Mouse (Mus musculus): ENCODE data around the gene Gm10198.

Gene Gm10198

GRCm38 (mm10) chr13:111592485-111592884 is at the start of gene Gm10198:
Gm10198 (plus strand) TSS chr13:111592785.
- no peak for DNase-seq (ENCODE audit: low spot score in 2 of 2)

DNA sequence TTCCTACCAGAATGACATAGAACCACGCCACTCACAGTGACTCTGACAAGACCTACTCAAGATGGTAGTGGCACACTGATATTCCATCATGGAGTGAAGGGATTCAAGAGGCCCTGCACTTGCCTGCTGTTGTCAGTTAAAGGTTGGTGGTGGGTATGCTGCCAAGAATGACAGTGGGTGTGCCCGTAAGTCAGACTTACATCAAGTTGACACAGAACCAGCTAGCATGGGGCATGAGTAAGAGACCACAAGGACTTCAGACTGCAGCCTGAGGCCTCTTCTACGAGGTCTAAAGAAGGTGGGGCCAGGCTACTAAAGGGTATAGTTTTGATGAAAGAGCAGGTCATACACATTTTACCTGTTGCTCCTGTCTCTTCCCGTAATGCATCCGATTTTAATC is 47.3 kb upstream of the Gm10198 start:
- DNase-seq (ENCODE audit: low spot score in 2 of 2) = no peak

GRCm38 (mm10) chr13:111552769-111553168 is 39.8 kb upstream of the Gm10198 start:
- no peak for DNase-seq (ENCODE audit: low spot score in 2 of 2)

- DNase-seq (ENCODE audit: low spot score in 2 of 2) = no peak
Measured at GRCm38 (mm10) chr13:111553182-111553581, 39.4 kb upstream of the Gm10198 start.

DNA sequence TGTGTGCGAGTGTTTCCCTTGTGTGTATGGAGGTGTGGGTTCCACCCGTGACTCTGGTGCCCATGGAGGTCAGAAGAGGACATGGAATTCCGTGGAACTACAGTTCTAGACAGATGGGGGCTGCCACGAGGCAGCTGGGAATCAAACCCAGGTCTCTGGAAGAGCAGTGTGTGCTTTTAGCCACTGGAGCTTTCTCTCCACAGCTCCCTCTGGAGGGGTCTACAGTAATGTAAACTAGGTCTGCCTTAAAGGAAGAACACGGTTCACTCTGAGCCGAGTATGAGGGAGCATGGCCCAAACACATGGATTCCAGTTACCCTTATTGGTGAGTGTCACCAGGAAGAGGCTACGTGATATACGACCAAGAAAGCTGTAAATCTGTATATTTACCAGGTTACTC is 38.6 kb upstream of the Gm10198 start:
- no peak for DNase-seq (ENCODE audit: low spot score in 2 of 2)

- DNase-seq (ENCODE audit: low spot score in 2 of 2) = no peak
Measured at GRCm38 (mm10) chr13:111555333-111555732, 37.3 kb upstream of the Gm10198 start.

GRCm38 (mm10) chr13:111556375-111556774 is 36.2 kb upstream of the Gm10198 start:
- DNase-seq (ENCODE audit: low spot score in 2 of 2) = no peak

DNA sequence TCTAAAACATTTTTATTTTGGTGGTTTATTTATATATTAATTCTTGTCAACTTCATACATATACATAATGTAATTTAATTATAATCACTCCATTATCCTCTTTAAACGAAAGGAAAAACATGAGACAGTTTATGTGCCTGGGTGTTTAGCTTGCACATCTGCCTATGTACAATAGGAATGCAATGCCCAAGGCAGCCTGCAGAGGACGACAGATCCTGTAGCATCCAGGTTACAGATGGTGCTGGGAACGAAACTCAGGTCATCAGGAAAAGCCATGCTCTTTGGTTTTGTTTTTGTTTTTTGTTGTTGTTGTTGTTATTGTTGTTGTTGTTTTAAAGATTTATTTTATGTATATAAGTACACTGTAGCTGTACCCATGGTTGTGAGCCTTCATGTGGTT is 32.4 kb upstream of the Gm10198 start:
- DNase-seq (ENCODE audit: low spot score in 2 of 2) = no peak

DNA sequence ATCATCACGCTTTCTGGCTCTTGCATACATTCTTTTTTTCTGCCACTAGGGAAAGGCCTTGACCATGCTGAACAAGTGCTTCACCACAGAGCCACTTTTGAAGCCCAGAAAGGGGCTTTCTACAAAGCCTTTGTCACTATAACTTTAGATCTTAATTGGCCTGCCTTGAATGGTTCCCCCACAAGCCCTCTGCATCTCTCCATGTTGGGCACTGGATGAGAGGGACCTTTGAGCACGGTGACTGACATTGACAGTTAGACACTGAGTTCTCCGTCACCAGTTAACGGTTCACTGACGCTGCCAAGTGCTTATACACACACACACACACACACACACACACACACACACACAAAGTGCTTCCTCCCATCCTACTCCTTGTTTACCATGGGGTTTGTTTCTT is 30.0 kb upstream of the Gm10198 start:
- DNase-seq (ENCODE audit: low spot score in 2 of 2) = no peak

DNA sequence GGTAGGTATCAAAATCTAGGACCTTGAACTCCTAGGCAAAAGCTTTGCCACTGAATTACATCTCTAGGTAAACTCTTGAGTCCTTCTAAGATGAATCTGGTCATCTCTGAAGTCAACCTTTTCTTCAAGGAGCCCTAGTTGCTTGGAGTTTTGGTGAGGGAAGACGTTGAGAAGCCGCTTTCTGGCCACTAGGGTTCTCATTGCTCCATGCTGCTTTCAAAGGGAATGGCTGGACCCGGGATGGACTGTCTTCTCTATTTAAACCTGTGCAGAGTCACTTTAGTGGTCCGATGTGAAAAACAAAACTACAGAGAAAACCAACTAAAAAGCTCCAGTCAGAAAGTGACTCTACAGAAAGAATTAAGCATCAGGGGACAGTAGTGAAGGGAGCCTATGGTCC is 18.4 kb upstream of the Gm10198 start:
- DNase-seq (ENCODE audit: low spot score in 2 of 2) = no peak

DNA sequence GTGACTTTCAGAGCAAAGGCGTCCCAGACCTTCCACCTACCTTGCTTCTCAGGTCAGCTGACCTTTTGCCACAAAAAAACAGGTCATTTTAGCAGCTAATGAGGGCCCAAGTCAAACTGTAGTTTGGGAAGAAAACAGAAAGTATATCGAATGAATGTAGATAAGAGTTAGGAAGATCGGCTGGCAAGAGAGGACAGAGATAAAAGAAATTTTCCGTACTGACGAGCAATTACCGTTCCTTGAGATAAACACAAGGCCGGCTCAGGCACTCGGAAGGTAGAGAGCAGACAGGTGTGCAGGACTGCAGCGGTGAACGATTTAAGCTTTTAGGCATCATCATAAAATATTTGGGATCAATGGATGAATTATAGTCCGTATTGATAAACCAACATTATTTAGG is 15.4 kb upstream of the Gm10198 start:
- no peak for DNase-seq (ENCODE audit: low spot score in 2 of 2)

- DNase-seq (ENCODE audit: low spot score in 2 of 2) = no peak
Measured at GRCm38 (mm10) chr13:111580054-111580453, 12.5 kb upstream of the Gm10198 start.

GRCm38 (mm10) chr13:111598111-111598510 is 5.5 kb downstream of the Gm10198 start:
- DNase-seq (ENCODE audit: low spot score in 2 of 2) = no peak

GRCm38 (mm10) chr13:111601383-111601782 is 8.8 kb downstream of the Gm10198 start:
- no peak for DNase-seq (ENCODE audit: low spot score in 2 of 2)

GRCm38 (mm10) chr13:111604826-111605225 is 12.2 kb downstream of the Gm10198 start:
- no peak for DNase-seq (ENCODE audit: low spot score in 2 of 2)

- no peak for DNase-seq (ENCODE audit: low spot score in 2 of 2)
Measured at GRCm38 (mm10) chr13:111616168-111617125, 23.9 kb downstream of the Gm10198 start.

GRCm38 (mm10) chr13:111620433-111620832 is 27.8 kb downstream of the Gm10198 start:
- DNase-seq (ENCODE audit: low spot score in 2 of 2) = no peak

GRCm38 (mm10) chr13:111622425-111622824 is 29.8 kb downstream of the Gm10198 start:
- no peak for DNase-seq (ENCODE audit: low spot score in 2 of 2)

GRCm38 (mm10) chr13:111623112-111623511 is 30.5 kb downstream of the Gm10198 start:
- DNase-seq (ENCODE audit: low spot score in 2 of 2) = no peak

DNA sequence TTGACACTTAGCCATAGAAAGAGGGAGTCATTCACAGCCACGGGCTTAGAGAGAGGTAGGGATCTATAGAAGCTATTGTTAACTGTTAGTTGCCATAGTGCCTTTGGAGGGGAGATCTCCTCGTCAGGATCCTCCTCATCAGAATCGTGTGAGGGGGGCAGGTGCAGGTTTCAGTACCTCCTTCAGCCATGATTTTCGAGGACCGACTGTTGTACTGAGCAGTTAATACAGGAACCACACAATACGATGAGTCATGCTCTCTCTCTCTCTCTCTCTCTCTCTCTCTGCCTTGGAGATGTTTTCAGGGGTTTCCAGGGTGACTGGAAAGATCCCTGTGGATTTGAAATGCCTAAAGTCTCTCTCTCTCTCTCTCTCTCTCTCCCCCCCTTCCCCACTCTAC is 31.5 kb downstream of the Gm10198 start:
- DNase-seq (ENCODE audit: low spot score in 2 of 2) = no peak

DNA sequence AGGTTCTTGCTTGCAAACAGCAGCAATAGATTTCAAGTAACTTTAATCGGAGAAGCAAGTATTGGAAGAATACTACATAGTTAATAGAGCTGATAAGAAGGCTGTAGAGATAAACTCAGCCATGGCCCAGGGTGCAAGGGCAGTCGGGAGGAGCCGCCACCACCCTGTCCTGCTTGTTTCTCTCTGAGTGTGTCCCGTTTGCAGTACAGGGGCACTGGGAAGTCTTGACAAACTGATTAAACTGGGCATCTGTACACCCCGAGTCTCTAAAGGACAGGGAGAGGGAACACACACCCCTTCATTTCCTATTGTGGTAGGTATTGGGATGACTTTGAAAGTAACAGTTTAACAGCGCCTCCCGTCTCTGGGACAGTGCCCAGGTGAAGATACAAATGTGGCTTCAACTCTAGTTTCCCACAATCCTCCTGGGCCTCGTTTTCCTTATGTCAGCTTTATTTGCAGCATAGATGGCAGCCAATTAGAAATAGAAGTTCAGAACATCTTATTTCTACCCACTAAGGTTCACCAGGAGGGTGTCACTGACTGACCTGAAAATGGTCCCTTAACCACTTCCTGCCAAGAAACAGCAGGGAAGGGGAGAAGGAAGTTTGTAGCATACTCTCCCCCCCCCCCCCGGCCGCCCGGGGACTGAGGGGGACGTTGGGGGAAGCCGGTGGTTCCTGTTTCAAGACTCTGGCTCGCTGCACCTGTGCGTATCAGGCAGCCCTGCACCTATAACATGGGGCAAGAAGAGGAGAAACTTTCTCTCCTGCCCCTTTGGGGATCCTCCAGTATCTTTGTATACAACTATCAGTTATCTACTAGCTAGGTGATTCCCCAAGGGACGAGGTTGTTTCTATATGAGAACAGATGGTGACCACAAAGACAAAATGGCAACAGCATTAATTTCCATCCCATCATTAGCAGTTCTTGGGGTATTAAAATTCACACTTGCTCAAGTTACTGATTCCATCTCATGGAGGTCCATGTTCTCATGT is 41.9 kb downstream of the Gm10198 start:
- DNase-seq (ENCODE audit: low spot score in 2 of 2) = no peak

- no peak for DNase-seq (ENCODE audit: low spot score in 2 of 2)
Measured at GRCm38 (mm10) chr13:111640319-111640718, 47.7 kb downstream of the Gm10198 start.

Data from urinary bladder, adult 18-20 months (tissue).